8 mouse cellular contexts compared by ENCODE assay signal in genomic region chr19:44248081-44248853, GRCm38 (mm10). TPM values are rescaled to one million over a fixed set of nuclear protein-coding genes. Genes with fewer than 3 reads are reported as not detected.
DNase-seq lines count a peak whose midpoint lies in the region; ATAC-seq and TF ChIP-seq lines count a peak whose summit lies in the region.

No protein-coding gene starts in this region.

- peak overlapping the region; percentile 66 for H3K4me3 ChIP-seq in ES-Bruce4 (ENCODE audit: low read depth, low read length)
- peak overlapping the region; percentile 48 for H3K4me3 ChIP-seq in forebrain, embryonic 13.5 days
- peak overlapping the region; percentile 49 for H3K4me3 ChIP-seq in neural tube, embryonic 15.5 days (replicated peaks)

- peak overlapping the region; percentile 77 for H3K27ac ChIP-seq in ES-Bruce4 (ENCODE audit: insufficient read depth, low read length)
- peak overlapping the region; percentile 85 for H3K27ac ChIP-seq in forebrain, embryonic 13.5 days
- H3K27ac ChIP-seq in neural tube, embryonic 15.5 days (replicated peaks): peak overlapping the region; percentile 91

- no peaks in the 10 kb centered on the region for H3K27me3 ChIP-seq in ES-Bruce4 (ENCODE audit: control insufficient read depth, insufficient read depth, low read length, poor library complexity, severe bottlenecking)
- no peaks in the 10 kb centered on the region for H3K27me3 ChIP-seq in forebrain, embryonic 13.5 days
- H3K27me3 ChIP-seq in neural tube, embryonic 15.5 days (replicated peaks): no peaks in the 10 kb centered on the region

- WGBS in forebrain, embryonic 13.5 days: 3% methylated on average over 34 of the region's 36 CpGs
- WGBS in neural tube, embryonic 15.5 days: 3% methylated on average over 36 of the region's 36 CpGs

- no peaks in the 10 kb centered on the region for H3K36me3 ChIP-seq in ES-Bruce4 (ENCODE audit: control insufficient read depth, insufficient read depth, low read length, poor library complexity, severe bottlenecking)
- no peaks in the 10 kb centered on the region for H3K36me3 ChIP-seq in forebrain, embryonic 13.5 days (ENCODE audit: poor library complexity, severe bottlenecking)
- no peaks in the 10 kb centered on the region for H3K36me3 ChIP-seq in neural tube, embryonic 15.5 days

- peak; percentile 90 for TF ChIP-seq EP300 in ES-Bruce4 (IDR thresholded peaks at IDR 0.05; ENCODE audit: insufficient read depth, low read depth, low read length)

- intact Hi-C loops in heart, postnatal 14 days (cut with DNase I): loop anchor here (5.0 to 10.0 kb wide), 2 partner anchors 117 to 169 kb away; no protein-coding TSS in a partner anchor

- H3K9me3 ChIP-seq in ES-Bruce4 (replicated peaks; ENCODE audit: control insufficient read depth, insufficient read depth, low read length, poor library complexity, severe bottlenecking): no peaks in the 10 kb centered on the region
- no peaks in the 10 kb centered on the region for H3K9me3 ChIP-seq in forebrain, embryonic 13.5 days (replicated peaks)
- H3K9me3 ChIP-seq in neural tube, embryonic 15.5 days (replicated peaks): no peaks in the 10 kb centered on the region

- TF ChIP-seq POLR2A in ES-Bruce4 (IDR thresholded peaks at IDR 0.05; ENCODE audit: insufficient read depth, low read length): no peak

- peaks cover 2% of the 10 kb centered on the region for H3K4me1 ChIP-seq in ES-Bruce4 (ENCODE audit: control insufficient read depth, insufficient read depth, low read length)
- H3K4me1 ChIP-seq in forebrain, embryonic 13.5 days: peaks cover 28% of the 10 kb centered on the region
- H3K4me1 ChIP-seq in neural tube, embryonic 15.5 days: peaks cover 33% of the 10 kb centered on the region

- peak overlapping the region; percentile 47 for H3K9ac ChIP-seq in ES-Bruce4 (ENCODE audit: low read depth, poor library complexity, severe bottlenecking)
- H3K9ac ChIP-seq in forebrain, embryonic 13.5 days: peak overlapping the region; percentile 70
- peak overlapping the region; percentile 60 for H3K9ac ChIP-seq in neural tube, embryonic 15.5 days (replicated peaks)

- TF ChIP-seq CTCF in ES-Bruce4 (IDR thresholded peaks at IDR 0.05; ENCODE audit: low read depth, low read length): no peak

- H3K4me2 ChIP-seq in forebrain, embryonic 13.5 days: peak overlapping the region; percentile 79
- peak overlapping the region; percentile 88 for H3K4me2 ChIP-seq in neural tube, embryonic 15.5 days

- peak; percentile 96 for ATAC-seq in cerebellum, adult (ENCODE audit: insufficient number of reproducible peaks, low FRiP score, low TSS enrichment)
- peak; percentile 97 for ATAC-seq in forebrain, embryonic 13.5 days
- ATAC-seq in neural tube, embryonic 15.5 days (ENCODE audit: low FRiP score): peak; percentile 96

- DNase-seq in heart, postnatal 14 days: peak; percentile 94 to 95
- peak; percentile 95 for DNase-seq in layer of hippocampus, adult 11-12 months (ENCODE audit: low spot score)
- DNase-seq in lung, adult 18-20 months: peak; percentile 97 to 98
- DNase-seq in testis, postnatal 14 days (ENCODE audit: low spot score): peak; percentile 97

RNA-seq across cellular contexts. Expression of gene Scd3, which starts 45.2 kb away (rescaled TPM):
- 2.0 and 3.3 TPM in 2 replicates for polyA plus RNA-seq in ES-Bruce4 (2011; ENCODE audit: insufficient read depth, insufficient read length, low read depth, missing spikeins)
- polyA plus RNA-seq in forebrain, embryonic 13.5 days (2015; fragmentation: Nextera tagmentation; extraction: Ambion mirVana): 1.4 and 1.6 TPM in 2 replicates
- total RNA-seq in heart, postnatal 14 days (2021): not detected
- 4.4 and 4.8 TPM in 2 replicates for polyA plus RNA-seq in neural tube, embryonic 15.5 days (2015; fragmentation: Nextera tagmentation; extraction: Ambion mirVana)

RNA-seq across cellular contexts. Expression of gene Scd2, which starts 45.2 kb away (rescaled TPM):
- 329 and 359 TPM in 2 replicates for polyA plus RNA-seq in ES-Bruce4 (2011; ENCODE audit: insufficient read depth, insufficient read length, low read depth, missing spikeins)
- 247 and 288 TPM in 2 replicates for polyA plus RNA-seq in forebrain, embryonic 13.5 days (2015; fragmentation: Nextera tagmentation; extraction: Ambion mirVana)
- total RNA-seq in heart, postnatal 14 days (2021): 10 to 100 TPM; 24.8 to 27.2 TPM
- 256 and 264 TPM in 2 replicates for polyA plus RNA-seq in neural tube, embryonic 15.5 days (2015; fragmentation: Nextera tagmentation; extraction: Ambion mirVana)

RNA-seq across cellular contexts. Expression of gene Pkd2l1, which starts 56.0 kb away (rescaled TPM):
- polyA plus RNA-seq in ES-Bruce4 (2011; ENCODE audit: insufficient read depth, insufficient read length, low read depth, missing spikeins): not detected in 2 replicates
- polyA plus RNA-seq in forebrain, embryonic 13.5 days (2015; fragmentation: Nextera tagmentation; extraction: Ambion mirVana): 0.11 and 0.17 TPM in 2 replicates
- not detected for total RNA-seq in heart, postnatal 14 days (2021)
- 3.0 and 3.7 TPM in 2 replicates for polyA plus RNA-seq in neural tube, embryonic 15.5 days (2015; fragmentation: Nextera tagmentation; extraction: Ambion mirVana)

Comparison
In these comparisons a context has a peak if more than half of its experiments do, and no peak if none do; other contexts are left out.
1. Peak in every context shown above with its lines: DNase-seq, ATAC-seq, H3K4me3 ChIP-seq and H3K27ac ChIP-seq.